Mouse (Mus musculus): ENCODE data around the gene Uxs1. TPM values are rescaled to one million over a fixed set of nuclear protein-coding genes. Genes with fewer than 3 reads are reported as not detected.

Gene Uxs1
- polyA plus RNA-seq, 1 experiment from 2014 or later = 22.5 TPM

DNA sequence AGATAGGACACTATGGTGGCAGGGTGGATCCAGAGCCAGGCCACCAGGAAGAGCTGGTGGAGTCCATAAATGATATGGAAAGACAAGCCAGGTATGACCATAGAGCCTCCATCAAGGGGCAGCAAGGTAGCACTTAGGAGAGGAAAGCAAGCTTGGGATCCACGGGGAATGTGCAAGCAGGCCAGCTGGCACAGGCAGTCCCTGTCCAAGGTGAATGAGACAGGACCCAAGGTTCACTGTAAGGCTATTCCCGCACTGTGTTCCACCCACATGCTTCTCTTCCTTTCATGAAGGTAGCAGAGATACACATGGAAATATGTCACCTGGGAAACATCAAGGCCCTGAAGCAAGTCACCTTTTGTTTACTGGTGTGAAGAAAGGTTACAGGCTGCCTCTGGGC lies 63.1 kb downstream of the Uxs1 start:
- H3K4me1 ChIP-seq = no peaks in the 10 kb centered on the region
- no peaks in the 10 kb centered on the region for H3K27me3 ChIP-seq
- no peaks in the 10 kb centered on the region for H3K9me3 ChIP-seq (replicated peaks)
- peaks cover 20% of the 10 kb centered on the region for H3K36me3 ChIP-seq
- H3K4me3 ChIP-seq = no peak overlapping the region
- H3K27ac ChIP-seq = no peak overlapping the region
- no peak overlapping the region for H3K4me2 ChIP-seq (replicated peaks)
- no peak for ATAC-seq (ENCODE audit: low FRiP score)
- H3K9ac ChIP-seq = no peak overlapping the region
- WGBS = 97% methylated on average over 2 of the region's 2 CpGs

DNA sequence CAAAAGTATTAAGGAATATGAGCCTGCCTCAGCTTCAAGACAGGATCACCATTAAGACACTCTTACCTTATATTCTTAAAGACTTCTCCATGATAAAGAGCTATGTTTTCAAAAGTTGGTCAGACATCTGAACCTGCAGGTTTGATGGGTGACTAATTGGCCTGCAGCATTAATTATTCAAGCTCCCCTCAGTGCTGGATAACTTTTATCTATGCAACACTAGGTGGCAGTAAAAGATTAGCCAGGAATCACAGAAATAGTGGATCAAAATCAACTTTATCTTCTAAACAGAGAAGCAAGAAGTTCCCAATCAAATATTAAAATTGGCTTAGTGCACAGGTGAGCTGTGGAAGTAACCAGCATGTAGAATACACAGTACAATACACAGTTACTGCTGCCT lies 67.5 kb downstream of the Uxs1 start:
- H3K4me1 ChIP-seq = 0 out of 2 replicates have a peak, but pooled peaks cover 3% of the 10 kb centered on the region
- no peak overlapping the region for H3K4me2 ChIP-seq (replicated peaks)
- ATAC-seq (ENCODE audit: low FRiP score) = no peak
- peaks cover 23% of the 10 kb centered on the region for H3K36me3 ChIP-seq
- no peak overlapping the region for H3K9ac ChIP-seq
- no peaks in the 10 kb centered on the region for H3K27me3 ChIP-seq
- no peak overlapping the region for H3K4me3 ChIP-seq
- no peaks in the 10 kb centered on the region for H3K9me3 ChIP-seq (replicated peaks)
- H3K27ac ChIP-seq = no peak overlapping the region

DNA sequence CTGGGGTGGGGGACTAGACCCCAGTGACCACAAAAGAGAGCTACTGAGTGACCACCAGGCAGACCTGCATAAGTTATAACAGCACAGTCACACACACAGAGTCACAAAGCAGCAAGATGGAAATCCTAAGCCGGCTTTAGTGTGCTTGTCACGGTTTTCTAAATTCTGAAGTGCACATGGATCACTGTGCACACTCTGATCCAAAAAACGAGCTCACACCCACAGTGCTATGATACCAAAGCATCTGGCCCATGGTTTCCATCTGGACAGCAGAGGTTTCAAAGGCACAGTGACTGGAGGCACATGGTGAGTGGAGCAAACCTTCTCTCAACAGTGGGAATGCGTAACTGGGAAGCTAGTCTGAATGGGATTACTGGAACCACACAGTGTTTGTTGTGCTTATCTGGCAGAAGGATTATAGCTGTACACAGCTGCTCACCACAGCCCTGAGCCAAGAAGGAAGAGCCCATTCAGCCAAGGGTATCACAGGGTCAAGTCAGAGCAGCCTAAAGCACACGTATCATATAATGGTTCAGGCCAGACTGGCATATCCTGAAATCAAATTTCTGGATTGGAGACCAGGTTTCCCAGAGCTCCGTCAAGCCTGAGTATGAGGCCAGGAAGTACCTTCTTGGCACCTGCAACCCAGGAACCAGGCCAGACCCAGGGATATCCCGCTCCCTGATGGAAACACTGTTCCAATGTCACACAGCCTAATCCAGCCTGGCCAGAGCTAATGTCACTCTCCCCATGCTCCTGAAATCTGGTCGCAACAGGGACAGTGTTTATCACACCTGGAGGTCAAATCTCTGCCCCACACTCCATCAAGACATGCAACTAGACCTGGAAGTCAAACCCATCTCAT lies 72.9 kb downstream of the Uxs1 start:
- Histone ChIP-seq H3K4me1 (0 out of 2 replicates have a peak, but pooled peaks cover 3% of the 10 kb centered on the region), H3K4me2 (replicated peaks) (no peak overlapping the region), H3K27me3 (no peaks in the 10 kb centered on the region), H3K9me3 (replicated peaks) (no peaks in the 10 kb centered on the region), H3K36me3 (peaks cover 21% of the 10 kb centered on the region), H3K27ac (no peak overlapping the region), H3K9ac (no peak overlapping the region), H3K4me3 (no peak overlapping the region)
- ATAC-seq (ENCODE audit: low FRiP score) = no peak
- WGBS = 92% methylated on average over 8 of the region's 8 CpGs

DNA sequence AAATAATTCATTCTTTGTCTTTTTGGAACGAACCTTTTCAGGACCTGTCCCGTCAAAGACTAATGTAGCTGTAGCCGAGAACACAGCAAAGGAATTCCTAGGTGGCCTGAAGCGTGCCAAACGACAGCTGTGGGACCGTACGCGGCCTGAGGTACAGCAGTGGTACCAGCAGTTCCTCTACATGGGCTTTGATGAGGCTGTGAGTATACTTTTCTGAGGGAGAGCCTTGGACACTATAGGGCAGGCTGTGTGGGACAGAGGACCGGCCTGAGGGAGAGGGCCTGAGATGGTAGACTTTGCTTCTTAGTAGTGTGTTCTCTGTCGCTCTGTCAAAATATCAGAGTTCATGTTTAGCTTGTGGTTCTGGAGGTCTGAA lies 89.1 kb downstream of the Uxs1 start:
- H3K27ac ChIP-seq = no peak overlapping the region
- no peak overlapping the region for H3K4me2 ChIP-seq (replicated peaks)
- H3K27me3 ChIP-seq = no peaks in the 10 kb centered on the region
- H3K9me3 ChIP-seq (replicated peaks) = no peaks in the 10 kb centered on the region
- no peaks in the 10 kb centered on the region for H3K4me1 ChIP-seq
- no peak overlapping the region for H3K9ac ChIP-seq
- 0 out of 2 replicates have a peak, but pooled peaks have one; percentile 32 for ATAC-seq (ENCODE audit: low FRiP score)
- no peak overlapping the region for H3K4me3 ChIP-seq
- H3K36me3 ChIP-seq = no peaks in the 10 kb centered on the region
- WGBS = 87% methylated on average over 10 of the region's 10 CpGs

DNA sequence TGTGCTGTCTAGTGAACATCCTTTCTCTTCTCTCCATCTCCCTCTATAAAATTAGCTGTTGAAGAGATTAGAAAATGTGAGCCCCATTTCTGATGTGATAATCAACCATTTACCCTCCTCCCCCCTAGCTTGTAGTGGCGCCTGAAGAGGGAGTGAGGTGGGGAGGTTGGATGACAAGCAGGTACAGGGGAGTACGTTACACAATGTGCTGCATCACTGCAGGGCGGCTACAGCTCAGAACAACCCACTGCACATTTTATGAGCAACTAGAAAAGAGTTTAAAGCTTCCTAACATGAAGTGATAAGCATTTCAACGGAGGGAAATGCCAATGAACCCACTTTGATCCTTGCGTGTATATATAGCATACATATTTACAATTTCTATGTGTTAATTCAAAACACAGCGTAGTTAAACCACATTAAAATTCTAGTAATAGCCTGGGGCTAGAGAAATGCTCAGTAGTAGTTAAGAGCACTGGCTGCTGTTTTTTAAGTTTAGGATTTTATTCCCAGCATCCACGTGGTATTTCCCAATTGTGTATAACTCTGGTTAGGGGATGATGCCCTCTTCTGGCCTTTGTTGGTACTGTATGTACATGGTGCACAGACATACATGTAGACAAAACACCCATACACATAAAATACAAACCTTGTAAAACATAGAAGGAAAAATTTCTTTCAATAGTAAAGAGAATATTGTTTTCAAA lies 89.6 kb downstream of the Uxs1 start:
- no peak overlapping the region for H3K27ac ChIP-seq
- no peak overlapping the region for H3K4me2 ChIP-seq (replicated peaks)
- no peaks in the 10 kb centered on the region for H3K4me1 ChIP-seq
- H3K9me3 ChIP-seq (replicated peaks) = no peaks in the 10 kb centered on the region
- WGBS = 80% methylated on average over 7 of the region's 7 CpGs
- H3K9ac ChIP-seq = no peak overlapping the region
- H3K27me3 ChIP-seq = no peaks in the 10 kb centered on the region
- H3K4me3 ChIP-seq = no peak overlapping the region
- H3K36me3 ChIP-seq = no peaks in the 10 kb centered on the region
- ATAC-seq (ENCODE audit: low FRiP score) = peak; percentile 48; the same call in 1 of the 2 replicates

DNA sequence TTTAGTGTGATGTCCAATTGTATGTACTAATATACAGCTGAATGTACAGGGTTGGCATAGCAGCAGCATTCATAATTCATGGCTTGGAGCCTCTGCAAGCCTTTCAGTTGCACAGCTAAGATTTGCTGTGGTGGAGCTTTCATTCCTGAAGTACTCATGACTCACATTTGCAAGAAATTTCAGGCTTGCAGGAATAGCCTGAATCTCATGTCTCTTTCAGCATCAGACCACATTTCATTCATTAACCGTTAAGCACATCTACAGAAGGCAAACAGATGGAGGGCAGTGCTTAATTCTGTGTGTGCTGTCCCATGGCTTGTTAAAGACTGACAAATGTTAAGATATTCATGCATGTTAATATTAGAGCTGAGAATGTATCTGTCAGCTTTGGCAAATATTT lies 94.9 kb downstream of the Uxs1 start:
- Histone ChIP-seq H3K9ac (no peak overlapping the region), H3K27ac (no peak overlapping the region), H3K4me3 (no peak overlapping the region), H3K4me2 (replicated peaks) (no peak overlapping the region), H3K36me3 (no peaks in the 10 kb centered on the region), H3K27me3 (no peaks in the 10 kb centered on the region), H3K4me1 (no peaks in the 10 kb centered on the region), H3K9me3 (replicated peaks) (no peaks in the 10 kb centered on the region)
- ATAC-seq (ENCODE audit: low FRiP score) = no peak
- 83% methylated on average over 1 of the region's 1 CpGs for WGBS

DNA sequence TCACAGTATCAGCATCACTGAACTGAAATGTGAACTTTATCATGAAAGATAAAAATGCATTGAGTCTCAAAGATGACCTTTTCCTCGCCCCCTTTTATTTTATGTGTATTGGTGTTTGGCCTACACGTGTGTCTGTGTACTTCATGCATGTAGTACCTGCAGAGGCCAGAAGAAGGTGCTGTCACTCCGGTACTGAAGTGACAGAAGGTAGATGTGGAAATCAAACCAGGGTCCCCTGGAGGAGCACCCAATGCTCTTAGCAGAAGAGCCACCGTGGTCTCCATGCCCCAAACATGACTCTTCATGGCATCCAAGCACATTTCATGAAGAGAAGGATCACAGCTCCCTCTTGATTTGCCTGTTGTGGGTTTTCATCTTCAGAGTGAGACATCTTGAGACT lies 95.5 kb downstream of the Uxs1 start:
- WGBS = 86% methylated on average over 4 of the region's 4 CpGs
- Histone ChIP-seq H3K9ac (no peak overlapping the region), H3K36me3 (no peaks in the 10 kb centered on the region), H3K9me3 (replicated peaks) (no peaks in the 10 kb centered on the region), H3K4me2 (replicated peaks) (no peak overlapping the region), H3K27ac (no peak overlapping the region), H3K4me3 (no peak overlapping the region), H3K27me3 (no peaks in the 10 kb centered on the region), H3K4me1 (no peaks in the 10 kb centered on the region)
- no peak for ATAC-seq (ENCODE audit: low FRiP score)

DNA sequence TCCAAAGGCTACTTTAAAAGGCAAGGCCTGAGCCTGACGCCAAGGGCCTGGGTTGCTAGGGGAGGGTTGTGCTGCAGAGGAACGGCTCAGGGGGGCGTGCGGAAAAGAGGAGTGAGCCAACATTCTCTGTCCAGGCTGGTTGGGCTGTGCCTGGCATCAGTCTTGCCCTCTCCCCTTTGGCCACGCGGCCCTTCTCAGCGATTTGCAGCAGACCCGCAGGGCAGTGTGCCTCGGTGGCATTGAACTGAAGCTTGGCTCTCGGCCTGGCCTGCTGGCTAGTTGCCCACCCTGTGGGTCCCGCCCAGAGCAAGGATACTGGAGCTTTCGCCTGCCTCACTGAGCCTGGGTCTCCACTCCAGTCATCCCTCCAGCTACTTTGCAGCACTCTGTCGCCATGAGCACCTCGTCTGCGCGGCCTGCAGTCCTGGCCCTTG lies 97.1 kb downstream of the Uxs1 start, which contains the start of gene 1500015O10Rik:
Gene 1500015O10Rik, plus strand, starts transcription at position 112 of the 434 bp plus-strand sequence.
- Histone ChIP-seq H3K36me3 (no peaks in the 10 kb centered on the region), H3K27me3 (no peaks in the 10 kb centered on the region), H3K4me3 (no peak within 1 kb of the TSS), H3K27ac (no peak within 1 kb of the TSS), H3K9me3 (replicated peaks) (no peaks in the 10 kb centered on the region), H3K4me2 (replicated peaks) (no peak within 1 kb of the TSS), H3K4me1 (no peaks in the 10 kb centered on the region), H3K9ac (no peak within 1 kb of the TSS)
- peak; percentile 46; the same call in 1 of the 2 replicates for ATAC-seq (ENCODE audit: low FRiP score)
- 57% methylated on average over 16 of the region's 16 CpGs for WGBS

DNA sequence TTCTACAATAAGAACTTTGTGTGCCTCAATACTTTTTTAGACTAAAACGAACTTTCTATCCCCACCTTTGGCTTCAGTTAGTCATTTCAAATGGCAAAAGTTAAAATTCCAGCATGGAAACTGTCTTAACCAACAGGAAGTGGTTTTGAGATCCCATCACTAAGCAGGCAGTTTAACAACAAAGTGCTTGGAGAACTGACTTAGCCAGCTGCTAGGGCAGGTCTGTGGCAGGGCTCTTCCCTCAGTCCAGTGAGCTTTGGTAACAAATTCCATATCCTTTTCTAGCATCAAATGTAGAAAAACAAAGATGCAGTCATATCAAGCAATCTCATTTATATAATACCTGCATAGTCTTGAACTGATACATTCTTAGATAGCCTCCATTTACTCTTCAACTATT lies 105.1 kb downstream of the Uxs1 start:
- Histone ChIP-seq H3K9ac (no peak overlapping the region), H3K4me2 (replicated peaks) (no peak overlapping the region), H3K4me1 (no peaks in the 10 kb centered on the region), H3K4me3 (no peak overlapping the region), H3K27me3 (no peaks in the 10 kb centered on the region), H3K9me3 (replicated peaks) (no peaks in the 10 kb centered on the region), H3K27ac (no peak overlapping the region), H3K36me3 (no peaks in the 10 kb centered on the region)
- 67% methylated on average over 1 of the region's 1 CpGs for WGBS
- ATAC-seq (ENCODE audit: low FRiP score) = no peak

DNA sequence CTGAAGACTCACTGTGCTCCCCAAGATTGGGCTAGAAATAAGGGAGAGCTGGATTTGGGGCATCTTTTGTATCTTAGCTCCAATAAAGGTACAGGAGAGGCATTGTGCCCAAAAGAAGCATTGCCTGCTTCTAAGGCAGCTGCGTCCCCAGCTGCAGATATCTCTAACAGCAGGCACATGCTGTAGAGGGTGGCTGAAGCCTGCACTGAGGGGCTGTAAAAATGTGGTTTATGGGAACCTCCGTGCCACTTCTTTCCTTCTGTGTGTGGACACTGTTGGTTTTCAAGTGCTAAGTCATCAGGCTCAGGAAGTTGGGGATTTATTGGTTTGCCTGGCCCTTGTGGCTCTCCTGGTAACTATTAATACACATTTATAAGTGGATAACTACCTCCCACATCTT lies 108.8 kb downstream of the Uxs1 start:
- Histone ChIP-seq H3K9me3 (replicated peaks) (no peaks in the 10 kb centered on the region), H3K36me3 (no peaks in the 10 kb centered on the region), H3K27ac (no peak overlapping the region), H3K27me3 (no peaks in the 10 kb centered on the region), H3K4me3 (no peak overlapping the region), H3K9ac (no peak overlapping the region), H3K4me2 (replicated peaks) (no peak overlapping the region), H3K4me1 (no peaks in the 10 kb centered on the region)
- ATAC-seq (ENCODE audit: low FRiP score) = no peak
- WGBS = 88% methylated on average over 2 of the region's 2 CpGs

DNA sequence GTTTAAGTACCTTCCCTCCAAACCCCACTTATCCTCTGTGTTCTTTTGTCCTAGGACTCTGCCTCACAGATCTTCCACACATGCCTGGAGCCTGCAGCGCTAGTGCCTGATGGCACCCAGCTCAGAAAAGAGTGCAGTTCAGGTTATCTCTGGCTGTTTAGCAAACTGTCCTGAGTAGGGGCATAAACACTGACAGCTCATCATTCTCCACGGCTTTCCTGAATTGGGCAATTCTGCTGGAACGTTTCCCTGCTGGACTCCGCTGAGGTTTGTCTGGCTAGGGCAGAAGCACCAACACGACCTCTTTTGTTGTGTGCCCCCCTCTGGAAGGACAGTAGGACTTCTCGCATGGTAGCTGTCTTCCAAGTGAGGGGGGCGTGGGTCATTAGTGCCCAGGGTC lies 109.6 kb downstream of the Uxs1 start:
- no peak overlapping the region for H3K4me3 ChIP-seq
- no peak overlapping the region for H3K4me2 ChIP-seq (replicated peaks)
- no peaks in the 10 kb centered on the region for H3K4me1 ChIP-seq
- no peaks in the 10 kb centered on the region for H3K9me3 ChIP-seq (replicated peaks)
- H3K27ac ChIP-seq = no peak overlapping the region
- no peak overlapping the region for H3K9ac ChIP-seq
- WGBS = 82% methylated on average over 7 of the region's 7 CpGs
- H3K36me3 ChIP-seq = no peaks in the 10 kb centered on the region
- ATAC-seq (ENCODE audit: low FRiP score) = no peak
- no peaks in the 10 kb centered on the region for H3K27me3 ChIP-seq

DNA sequence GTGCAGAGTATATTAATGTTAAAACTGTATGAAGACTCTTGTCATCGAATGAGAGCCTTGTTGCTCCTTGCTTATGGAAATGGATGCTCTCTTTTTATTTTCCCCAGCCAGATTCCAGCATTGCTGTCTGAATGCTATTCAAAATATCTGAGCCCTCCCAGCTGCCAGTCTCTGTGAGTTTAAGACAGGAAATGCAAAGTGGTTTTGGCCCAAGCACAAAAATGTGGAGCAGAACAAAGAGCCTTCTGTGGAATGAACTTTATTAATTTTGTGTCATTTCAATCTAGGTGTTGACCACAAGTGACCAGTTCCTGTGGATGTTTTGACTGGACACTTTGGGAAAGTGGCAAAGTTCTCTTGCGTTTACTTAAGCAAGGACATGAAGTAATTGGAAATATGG lies 112.8 kb downstream of the Uxs1 start:
- no peaks in the 10 kb centered on the region for H3K9me3 ChIP-seq (replicated peaks)
- WGBS = 84% methylated on average over 2 of the region's 2 CpGs
- no peak overlapping the region for H3K27ac ChIP-seq
- H3K4me1 ChIP-seq = no peaks in the 10 kb centered on the region
- no peak overlapping the region for H3K4me2 ChIP-seq (replicated peaks)
- H3K36me3 ChIP-seq = no peaks in the 10 kb centered on the region
- no peak overlapping the region for H3K4me3 ChIP-seq
- no peak overlapping the region for H3K9ac ChIP-seq
- no peak for ATAC-seq (ENCODE audit: low FRiP score)
- no peaks in the 10 kb centered on the region for H3K27me3 ChIP-seq
